Mouse (Mus musculus) adipose tissue, adult 10 weeks (tissue): Measurements from ENCODE around the gene 2010315B03Rik. TPM values are rescaled to one million over a fixed set of nuclear protein-coding genes. Genes with fewer than 3 reads are reported as not detected.

ENCODE experiments used
- polyA plus RNA-seq: library from polyadenylated mRNA; stranded (reverse); fragments of 350-450 nt; fragmentation: Illumina TruSeq; extraction: RNeasy Lipid Tissue Mini Kit (QIAGEN cat#74804); gene quantifications from one replicate; pipeline ENCODE4 v1.2.3, GENCODE M21; 2014; ENCODE audit warnings: low read depth, low replicate concordance

Gene 2010315B03Rik
- polyA plus RNA-seq, result 22.6 TPM

GRCm38 (mm10) chr9:124312171-124313142 lies at the start of gene 2010315B03Rik:
TSS of gene 2010315B03Rik (minus strand) at chr9:124312696.

Other genes with a start within 250 kb of the 2010315B03Rik start
- 18.8 TPM for gene Ccr2, start 210.7 kb downstream of the 2010315B03Rik start, polyA plus RNA-seq
- 3.6 TPM for gene Ccr5, start 191.2 kb downstream of the 2010315B03Rik start, polyA plus RNA-seq
- 74.8 TPM for gene Ppp2r3d, start 164.2 kb upstream of the 2010315B03Rik start, polyA plus RNA-seq
- not detected for gene Gm21836, start 181.1 kb upstream of the 2010315B03Rik start, polyA plus RNA-seq